Mouse (Mus musculus): ENCODE results near the gene Atcay.
"Not testable (repeated sequence)": the region's sequence is repeated elsewhere in the genome, so short reads cannot be mapped to it uniquely, and the experiment has no call there.

Gene Atcay

DNA sequence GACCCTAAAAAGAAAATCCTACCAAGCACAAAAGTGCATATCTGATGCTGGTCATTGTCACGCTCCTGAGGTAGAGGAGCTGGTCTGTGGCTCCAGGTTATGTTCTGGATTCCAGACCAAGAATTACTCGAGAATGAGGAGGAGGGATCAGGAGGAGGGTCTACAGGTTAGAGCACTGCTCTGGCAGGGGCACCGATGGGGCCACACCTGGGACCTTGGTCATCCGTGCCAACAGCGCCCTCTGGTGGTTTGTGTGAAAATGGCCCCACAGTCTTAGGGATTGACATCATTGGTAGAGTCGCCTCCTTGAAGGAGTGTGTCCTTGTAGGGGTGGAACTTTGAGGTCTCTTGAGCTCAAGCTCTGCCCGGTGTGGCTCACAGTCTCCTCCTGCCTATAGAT, 12.7 kb downstream of the Atcay start:
- Histone ChIP-seq H3K4me3 (replicated peaks; ENCODE audit: low read length) (no peak overlapping the region), H3K9me3 (ENCODE audit: low read length) (peaks cover 8% of the 10 kb centered on the region), H3K27me3 (ENCODE audit: insufficient read depth, low read length) (no peaks in the 10 kb centered on the region), H3K4me1 (replicated peaks; ENCODE audit: low read depth, low read length) (peaks cover 40% of the 10 kb centered on the region), H3K36me3 (ENCODE audit: insufficient read depth, low read length) (no peaks in the 10 kb centered on the region)
- TF ChIP-seq CTCF (conservative IDR thresholded peaks at IDR 0.05; ENCODE audit: low read length) (peak; percentile 79), POU5F1 (IDR thresholded peaks at IDR 0.05; ENCODE audit: borderline replicate concordance, low read length) (no peak), NANOG (IDR thresholded peaks at IDR 0.05; ENCODE audit: borderline replicate concordance, low read length) (no peak)

DNA sequence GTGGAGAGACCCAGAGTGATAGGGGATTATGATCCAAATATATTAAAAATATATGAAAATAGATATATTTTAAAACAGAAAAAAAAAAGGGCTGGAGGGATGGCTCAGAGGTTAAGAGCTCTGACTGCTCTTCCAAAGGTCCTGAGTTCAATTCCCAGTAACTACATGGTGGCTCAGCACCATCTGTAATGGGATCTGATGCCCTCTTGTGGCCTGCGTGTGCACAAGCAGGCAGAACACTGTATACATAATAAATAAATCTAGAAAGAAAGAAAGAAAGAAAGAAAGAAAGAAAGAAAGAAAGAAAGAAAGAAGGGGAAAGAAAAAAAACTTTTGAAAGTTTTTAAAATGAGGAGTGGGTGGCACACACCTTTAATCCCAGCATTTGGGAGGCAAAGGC, 13.4 kb downstream of the Atcay start:
- TF ChIP-seq CTCF (conservative IDR thresholded peaks at IDR 0.05; ENCODE audit: low read length), result peak; percentile 44
- not testable (repeated sequence) for H3K9me3 ChIP-seq (ENCODE audit: low read length); H3K4me3 ChIP-seq (replicated peaks; ENCODE audit: low read length); H3K27me3 ChIP-seq (ENCODE audit: insufficient read depth, low read length); H3K36me3 ChIP-seq (ENCODE audit: insufficient read depth, low read length)
- H3K4me1 ChIP-seq (replicated peaks; ENCODE audit: low read depth, low read length), result peaks cover 41% of the 10 kb centered on the region

DNA sequence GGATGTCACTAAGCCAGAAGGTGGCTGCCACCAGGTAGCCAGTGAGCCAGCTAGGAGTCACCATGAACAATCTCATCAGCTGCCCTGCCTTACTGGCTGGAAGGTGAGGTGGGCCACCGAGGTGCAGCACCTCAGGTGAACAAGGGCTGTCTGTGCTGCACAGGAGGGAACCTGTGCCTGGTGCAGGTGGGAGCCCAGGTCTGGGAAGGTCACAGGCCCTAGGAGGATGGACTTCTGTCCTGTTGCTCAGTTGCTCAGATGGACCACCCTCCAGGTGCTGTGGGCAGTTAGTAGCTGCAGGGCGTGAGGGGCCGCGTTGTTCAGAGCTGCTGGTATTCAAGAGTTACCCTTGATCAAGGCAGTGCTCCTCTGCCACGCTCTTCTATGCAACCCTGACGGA, 13.8 kb downstream of the Atcay start:
- peaks cover under 1% of the 10 kb centered on the region; the same call in 1 of the 2 replicates for H3K36me3 ChIP-seq (ENCODE audit: insufficient read depth, low read length)
- peaks cover 8% of the 10 kb centered on the region for H3K9me3 ChIP-seq (ENCODE audit: low read length)
- H3K4me1 ChIP-seq (replicated peaks; ENCODE audit: low read depth, low read length), result peaks cover 38% of the 10 kb centered on the region
- no peak overlapping the region for H3K4me3 ChIP-seq (replicated peaks; ENCODE audit: low read length)
- TF ChIP-seq NANOG (IDR thresholded peaks at IDR 0.05; ENCODE audit: borderline replicate concordance, low read length), result no peak
- no peak for TF ChIP-seq POU5F1 (IDR thresholded peaks at IDR 0.05; ENCODE audit: borderline replicate concordance, low read length)
- TF ChIP-seq CTCF (conservative IDR thresholded peaks at IDR 0.05; ENCODE audit: low read length), result no peak
- H3K27me3 ChIP-seq (ENCODE audit: insufficient read depth, low read length), result no peaks in the 10 kb centered on the region

DNA sequence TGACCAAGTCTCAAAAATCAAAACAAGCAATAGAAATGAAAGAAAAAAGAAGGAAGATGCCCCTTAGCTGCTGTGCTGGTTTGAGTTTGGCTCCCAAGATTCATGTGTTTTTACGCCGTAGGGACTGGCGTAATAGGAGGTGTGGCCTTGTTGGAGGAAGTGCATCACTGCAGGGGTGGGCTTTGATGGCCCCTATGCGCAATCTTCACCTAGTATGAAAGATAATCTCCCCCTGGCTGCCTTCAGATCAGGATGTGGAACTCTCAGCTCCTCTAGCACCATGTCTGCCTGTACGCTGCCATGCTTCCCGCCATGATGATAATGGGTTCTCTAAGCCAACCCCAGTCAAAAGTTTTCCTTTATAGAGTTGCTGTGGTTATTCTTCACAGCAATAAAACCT, 14.4 kb downstream of the Atcay start:
- H3K27me3 ChIP-seq (ENCODE audit: insufficient read depth, low read length), result no peaks in the 10 kb centered on the region
- H3K36me3 ChIP-seq (ENCODE audit: insufficient read depth, low read length), result peaks cover 5% of the 10 kb centered on the region; the same call in 1 of the 2 replicates
- H3K9me3 ChIP-seq (ENCODE audit: low read length), result peaks cover 8% of the 10 kb centered on the region
- H3K4me3 ChIP-seq (replicated peaks; ENCODE audit: low read length), result no peak overlapping the region; the same call in 1 of the 2 replicates
- TF ChIP-seq NANOG (IDR thresholded peaks at IDR 0.05; ENCODE audit: borderline replicate concordance, low read length), result no peak
- H3K4me1 ChIP-seq (replicated peaks; ENCODE audit: low read depth, low read length), result peaks cover 33% of the 10 kb centered on the region

DNA sequence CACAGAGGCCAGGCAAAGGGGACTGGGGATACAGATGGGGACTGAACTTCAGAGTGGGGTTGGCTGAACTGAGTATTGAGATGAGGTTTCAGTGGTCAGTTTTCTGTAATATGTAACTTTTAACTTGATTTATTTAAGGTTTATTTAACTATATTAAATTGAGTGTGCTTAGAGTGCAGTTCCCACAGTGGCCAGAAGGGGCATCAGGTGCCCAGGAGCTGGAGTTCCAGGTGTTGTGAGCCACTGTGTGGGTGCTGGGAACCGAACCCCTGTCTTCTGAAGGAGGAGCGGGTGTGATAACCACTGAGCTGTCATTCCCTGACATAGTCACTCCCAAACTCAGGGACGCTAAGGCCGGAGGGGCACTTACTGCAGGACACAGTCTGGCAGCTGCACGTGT, 20.5 kb downstream of the Atcay start:
- Histone ChIP-seq H3K36me3 (ENCODE audit: insufficient read depth, low read length) (peaks cover 12% of the 10 kb centered on the region), H3K27me3 (ENCODE audit: insufficient read depth, low read length) (no peaks in the 10 kb centered on the region), H3K4me3 (replicated peaks; ENCODE audit: low read length) (no peak overlapping the region), H3K9me3 (ENCODE audit: low read length) (peaks cover 4% of the 10 kb centered on the region; the same call in 1 of the 2 replicates), H3K4me1 (replicated peaks; ENCODE audit: low read depth, low read length) (0 out of 2 replicates have a peak, but pooled peaks cover 3% of the 10 kb centered on the region)
- no peak for TF ChIP-seq NANOG (IDR thresholded peaks at IDR 0.05; ENCODE audit: borderline replicate concordance, low read length)
- peak; percentile 83 for TF ChIP-seq CTCF (conservative IDR thresholded peaks at IDR 0.05; ENCODE audit: low read length)
- no peak for TF ChIP-seq POU5F1 (IDR thresholded peaks at IDR 0.05; ENCODE audit: borderline replicate concordance, low read length)

DNA sequence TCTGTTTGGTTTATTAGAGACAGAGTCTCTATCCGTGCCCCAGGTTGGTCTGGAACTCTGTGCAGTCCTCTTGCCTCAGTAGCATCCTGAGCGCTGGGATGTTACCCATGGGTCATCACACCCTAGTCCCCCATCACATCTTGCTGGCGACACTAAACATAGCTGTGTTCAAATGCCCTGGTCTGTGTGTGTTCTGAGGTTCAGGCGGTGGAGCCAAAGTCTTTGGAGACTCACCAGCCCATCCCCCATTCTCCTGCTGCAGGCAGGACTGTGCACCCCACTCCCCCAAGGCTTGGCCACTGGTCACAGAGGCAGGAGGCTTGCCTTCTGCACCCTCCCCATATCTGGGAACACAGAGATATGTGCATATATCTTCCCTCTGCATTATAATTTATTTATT, 26.5 kb downstream of the Atcay start:
- Histone ChIP-seq H3K4me1 (replicated peaks; ENCODE audit: low read depth, low read length) (peaks cover 13% of the 10 kb centered on the region), H3K27me3 (ENCODE audit: insufficient read depth, low read length) (peaks cover 9% of the 10 kb centered on the region), H3K36me3 (ENCODE audit: insufficient read depth, low read length) (peaks cover 3% of the 10 kb centered on the region; the same call in 1 of the 2 replicates), H3K4me3 (replicated peaks; ENCODE audit: low read length) (no peak overlapping the region), H3K9me3 (ENCODE audit: low read length) (no peaks in the 10 kb centered on the region)
- TF ChIP-seq CTCF (conservative IDR thresholded peaks at IDR 0.05; ENCODE audit: low read length) (no peak), NANOG (IDR thresholded peaks at IDR 0.05; ENCODE audit: borderline replicate concordance, low read length) (no peak), POU5F1 (IDR thresholded peaks at IDR 0.05; ENCODE audit: borderline replicate concordance, low read length) (no peak)

DNA sequence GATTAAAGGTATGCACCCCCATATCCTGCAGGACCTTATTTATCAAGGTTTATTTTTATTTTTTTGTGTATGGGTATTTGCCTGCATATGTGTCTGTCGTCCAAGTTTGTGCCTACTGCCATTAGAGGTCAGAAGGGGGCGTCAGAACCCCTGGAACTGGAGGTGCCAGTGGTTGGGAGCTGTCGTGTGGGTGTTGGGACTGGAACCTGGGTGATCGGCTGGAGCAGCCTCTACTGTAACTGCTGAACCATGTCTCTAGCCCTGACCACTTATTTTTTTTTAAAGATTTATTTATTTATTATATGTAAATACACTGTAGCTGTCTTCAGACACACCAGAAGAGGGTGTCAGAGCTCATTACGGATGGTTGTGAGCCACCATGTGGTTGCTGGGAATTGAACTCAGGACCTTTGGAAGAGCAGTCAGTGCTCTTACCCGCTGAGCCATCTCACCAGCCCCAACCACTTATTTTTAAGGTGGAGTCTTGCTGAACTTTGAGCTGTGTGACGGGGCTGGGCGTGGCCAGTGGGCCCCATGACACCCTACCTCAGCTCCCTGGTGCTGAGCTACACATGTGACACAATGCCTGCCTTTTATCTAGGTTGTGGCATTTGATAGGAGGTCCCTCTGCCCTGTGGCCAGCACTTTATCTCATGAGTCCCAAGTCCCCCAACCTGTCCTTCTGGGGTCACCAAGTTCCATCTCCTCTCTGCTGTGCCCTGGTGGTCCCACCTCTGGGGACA, 27.5 kb downstream of the Atcay start:
- Histone ChIP-seq H3K27me3 (ENCODE audit: insufficient read depth, low read length) (peaks cover 16% of the 10 kb centered on the region), H3K4me3 (replicated peaks; ENCODE audit: low read length) (no peak overlapping the region), H3K9me3 (ENCODE audit: low read length) (no peaks in the 10 kb centered on the region), H3K4me1 (replicated peaks; ENCODE audit: low read depth, low read length) (peaks cover 13% of the 10 kb centered on the region), H3K36me3 (ENCODE audit: insufficient read depth, low read length) (peaks cover 3% of the 10 kb centered on the region; the same call in 1 of the 2 replicates)
- TF ChIP-seq POU5F1 (IDR thresholded peaks at IDR 0.05; ENCODE audit: borderline replicate concordance, low read length) (no peak), CTCF (conservative IDR thresholded peaks at IDR 0.05; ENCODE audit: low read length) (0 out of 2 replicates have a peak, but pooled peaks have one; percentile 2), NANOG (IDR thresholded peaks at IDR 0.05; ENCODE audit: borderline replicate concordance, low read length) (no peak)

DNA sequence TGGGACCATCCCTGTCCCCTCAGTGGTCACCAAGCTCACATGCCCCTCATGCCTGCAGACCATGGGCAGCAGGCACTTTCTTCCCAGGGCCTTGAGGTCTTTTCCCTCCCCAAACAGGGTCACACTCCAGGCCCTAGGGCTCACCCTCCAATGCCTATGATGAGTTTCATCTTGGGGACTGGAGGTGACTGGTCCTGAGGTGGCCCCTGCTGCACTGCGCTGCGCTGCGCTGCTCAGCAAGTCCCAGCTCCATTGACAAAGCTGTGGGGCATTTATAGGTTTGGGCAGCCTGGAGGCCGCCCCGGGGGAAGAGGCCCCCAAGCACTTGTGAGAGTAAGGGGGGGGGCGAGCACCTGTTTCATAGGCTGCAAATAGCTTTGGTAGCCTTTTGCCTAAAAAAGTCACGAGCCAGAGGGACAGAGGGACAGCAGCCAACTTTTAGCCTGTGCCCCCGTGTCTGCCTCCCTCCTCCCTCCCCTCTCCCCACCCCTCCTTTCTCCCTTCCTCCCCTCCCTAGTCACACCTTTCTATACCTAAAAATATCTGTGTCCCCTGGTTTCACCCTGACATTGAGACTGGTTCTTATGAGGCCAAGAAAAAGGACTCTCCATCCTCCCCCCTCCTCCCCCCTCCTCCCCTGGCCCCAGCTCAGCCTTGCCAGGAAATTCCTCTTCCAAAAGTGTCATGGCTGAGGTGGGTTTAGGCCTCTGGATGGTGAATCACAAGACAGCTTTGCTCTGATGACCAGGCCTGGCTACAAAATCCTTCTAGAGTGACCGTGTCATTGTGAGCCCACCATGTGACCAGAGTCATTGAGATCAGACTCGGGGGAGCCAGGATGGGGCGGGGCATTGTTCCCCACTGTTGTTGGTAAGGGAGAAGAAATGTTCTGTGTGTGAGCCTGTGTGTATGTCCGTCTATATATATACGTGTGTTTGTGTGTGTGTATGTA, 28.6 kb downstream of the Atcay start, which contains the start of gene Nmrk2:
Nmrk2 (minus strand) TSS at position 245 of the 952 bp plus-strand sequence.
- H3K9me3 ChIP-seq (ENCODE audit: low read length), result no peaks in the 10 kb centered on the region
- H3K4me1 ChIP-seq (replicated peaks; ENCODE audit: low read depth, low read length), result peaks cover 13% of the 10 kb centered on the region
- TF ChIP-seq POU5F1 (IDR thresholded peaks at IDR 0.05; ENCODE audit: borderline replicate concordance, low read length) (no peak), NANOG (IDR thresholded peaks at IDR 0.05; ENCODE audit: borderline replicate concordance, low read length) (no peak), CTCF (conservative IDR thresholded peaks at IDR 0.05; ENCODE audit: low read length) (no peak)
- H3K36me3 ChIP-seq (ENCODE audit: insufficient read depth, low read length), result peaks cover 3% of the 10 kb centered on the region; the same call in 1 of the 2 replicates
- H3K27me3 ChIP-seq (ENCODE audit: insufficient read depth, low read length), result peaks cover 20% of the 10 kb centered on the region
- no peak within 1 kb of the TSS for H3K4me3 ChIP-seq (replicated peaks; ENCODE audit: low read length)

Measured in E14TG2a.4 (cell line).